Mouse (Mus musculus): ENCODE measurements around the gene Chil5. TPM values are rescaled to one million over a fixed set of nuclear protein-coding genes. Genes with fewer than 3 reads are reported as not detected.
"Not testable (repeated sequence)": the region's sequence is repeated elsewhere in the genome, so short reads cannot be mapped to it uniquely, and the experiment has no call there.

The Chil5 gene
- total RNA-seq (2014; rRNA removed), result not detected in 2 replicates
- 0.18 and 0.23 TPM in 2 replicates for polyA plus RNA-seq (2015; fragmentation: Nextera tagmentation; extraction: Ambion mirVana)

GRCm38 (mm10) chr3:106032781-106033180, at the start of gene Chil5:
TSS of gene Chil5 (minus strand) at chr3:106032814.
- DNase-seq, result no peak
- ATAC-seq, result no peak
- Histone ChIP-seq H3K9me3 (ENCODE audit: low read length) (no peaks in the 10 kb centered on the region), H3K4me1 (ENCODE audit: insufficient read depth) (no peaks in the 10 kb centered on the region), H3K4me2 (ENCODE audit: low read depth) (no peak within 1 kb of the TSS), H3K9ac (no peak within 1 kb of the TSS), H3K27me3 (ENCODE audit: insufficient read depth, low read length) (no peaks in the 10 kb centered on the region), H3K36me3 (ENCODE audit: insufficient read depth) (no peaks in the 10 kb centered on the region), H3K27ac (ENCODE audit: low read depth, low read length) (no peak within 1 kb of the TSS), H3K4me3 (ENCODE audit: low read depth, low read length) (no peak within 1 kb of the TSS)
- 74% methylated on average over 1 of the region's 1 CpGs for WGBS
- TF ChIP-seq CTCF (IDR thresholded peaks at IDR 0.05; ENCODE audit: low read depth), result no peak

GRCm38 (mm10) chr3:106074824-106075223, 42.2 kb upstream of the Chil5 start:
- Histone ChIP-seq H3K9me3 (ENCODE audit: low read length) (no peaks in the 10 kb centered on the region), H3K4me2 (ENCODE audit: low read depth) (no peak overlapping the region), H3K9ac (no peak overlapping the region), H3K27me3 (ENCODE audit: insufficient read depth, low read length) (no peaks in the 10 kb centered on the region), H3K4me3 (ENCODE audit: low read depth, low read length) (no peak overlapping the region), H3K4me1 (ENCODE audit: insufficient read depth) (no peaks in the 10 kb centered on the region), H3K27ac (ENCODE audit: low read depth, low read length) (no peak overlapping the region), H3K36me3 (ENCODE audit: insufficient read depth) (no peaks in the 10 kb centered on the region)
- no peak for TF ChIP-seq CTCF (IDR thresholded peaks at IDR 0.05; ENCODE audit: low read depth)
- WGBS, result 51% methylated on average over 1 of the region's 1 CpGs
- no peak for DNase-seq
- no peak for ATAC-seq

GRCm38 (mm10) chr3:106070994-106071393, 38.4 kb upstream of the Chil5 start:
- H3K27me3 ChIP-seq (ENCODE audit: insufficient read depth, low read length), result no peaks in the 10 kb centered on the region
- no peak overlapping the region for H3K4me3 ChIP-seq (ENCODE audit: low read depth, low read length)
- no peak overlapping the region for H3K4me2 ChIP-seq (ENCODE audit: low read depth)
- ATAC-seq (no peak), DNase-seq (no peak)
- no peak overlapping the region for H3K27ac ChIP-seq (ENCODE audit: low read depth, low read length)
- TF ChIP-seq CTCF (IDR thresholded peaks at IDR 0.05; ENCODE audit: low read depth), result no peak
- no peaks in the 10 kb centered on the region for H3K4me1 ChIP-seq (ENCODE audit: insufficient read depth)
- no peak overlapping the region for H3K9ac ChIP-seq
- 83% methylated on average over 2 of the region's 2 CpGs for WGBS
- no peaks in the 10 kb centered on the region for H3K36me3 ChIP-seq (ENCODE audit: insufficient read depth)
- no peaks in the 10 kb centered on the region for H3K9me3 ChIP-seq (ENCODE audit: low read length)

- ATAC-seq; H3K36me3 ChIP-seq (ENCODE audit: insufficient read depth); H3K9me3 ChIP-seq (ENCODE audit: low read length); H3K27ac ChIP-seq (ENCODE audit: low read depth, low read length); H3K4me2 ChIP-seq (ENCODE audit: low read depth); H3K4me1 ChIP-seq (ENCODE audit: insufficient read depth); H3K4me3 ChIP-seq (ENCODE audit: low read depth, low read length); DNase-seq; H3K27me3 ChIP-seq (ENCODE audit: insufficient read depth, low read length); H3K9ac ChIP-seq: not testable (repeated sequence)
- 42% methylated on average over 5 of the region's 5 CpGs for WGBS
Measured at GRCm38 (mm10) chr3:106067707-106068106, 35.1 kb upstream of the Chil5 start.

GRCm38 (mm10) chr3:106057966-106058365, 25.4 kb upstream of the Chil5 start:
- no peak overlapping the region for H3K27ac ChIP-seq (ENCODE audit: low read depth, low read length)
- H3K4me2 ChIP-seq (ENCODE audit: low read depth), result no peak overlapping the region
- DNase-seq (no peak), ATAC-seq (no peak)
- H3K27me3 ChIP-seq (ENCODE audit: insufficient read depth, low read length), result no peaks in the 10 kb centered on the region
- no peak overlapping the region for H3K9ac ChIP-seq
- no peaks in the 10 kb centered on the region for H3K4me1 ChIP-seq (ENCODE audit: insufficient read depth)
- TF ChIP-seq CTCF (IDR thresholded peaks at IDR 0.05; ENCODE audit: low read depth), result no peak
- WGBS, result 84% methylated on average over 3 of the region's 3 CpGs
- no peak overlapping the region for H3K4me3 ChIP-seq (ENCODE audit: low read depth, low read length)
- H3K9me3 ChIP-seq (ENCODE audit: low read length), result no peaks in the 10 kb centered on the region
- H3K36me3 ChIP-seq (ENCODE audit: insufficient read depth), result no peaks in the 10 kb centered on the region

GRCm38 (mm10) chr3:106051896-106052295, 19.3 kb upstream of the Chil5 start:
- Histone ChIP-seq H3K27ac (ENCODE audit: low read depth, low read length) (no peak overlapping the region), H3K9ac (no peak overlapping the region), H3K4me2 (ENCODE audit: low read depth) (no peak overlapping the region), H3K36me3 (ENCODE audit: insufficient read depth) (no peaks in the 10 kb centered on the region), H3K9me3 (ENCODE audit: low read length) (no peaks in the 10 kb centered on the region), H3K4me1 (ENCODE audit: insufficient read depth) (no peaks in the 10 kb centered on the region), H3K4me3 (ENCODE audit: low read depth, low read length) (no peak overlapping the region), H3K27me3 (ENCODE audit: insufficient read depth, low read length) (no peaks in the 10 kb centered on the region)
- ATAC-seq (no peak), DNase-seq (no peak)
- WGBS, result 75% methylated on average over 18 of the region's 18 CpGs
- no peak for TF ChIP-seq CTCF (IDR thresholded peaks at IDR 0.05; ENCODE audit: low read depth)

GRCm38 (mm10) chr3:106040306-106040705, 7.7 kb upstream of the Chil5 start:
- 92% methylated on average over 2 of the region's 2 CpGs for WGBS
- TF ChIP-seq CTCF (IDR thresholded peaks at IDR 0.05; ENCODE audit: low read depth), result no peak
- no peak for ATAC-seq

GRCm38 (mm10) chr3:106024135-106024534, 8.5 kb downstream of the Chil5 start:
- Histone ChIP-seq H3K36me3 (ENCODE audit: insufficient read depth) (no peaks in the 10 kb centered on the region), H3K27ac (ENCODE audit: low read depth, low read length) (no peak overlapping the region), H3K27me3 (ENCODE audit: insufficient read depth, low read length) (no peaks in the 10 kb centered on the region), H3K4me1 (ENCODE audit: insufficient read depth) (no peaks in the 10 kb centered on the region), H3K9ac (no peak overlapping the region), H3K4me2 (ENCODE audit: low read depth) (no peak overlapping the region), H3K9me3 (ENCODE audit: low read length) (no peaks in the 10 kb centered on the region), H3K4me3 (ENCODE audit: low read depth, low read length) (no peak overlapping the region)
- no peak for TF ChIP-seq CTCF (IDR thresholded peaks at IDR 0.05; ENCODE audit: low read depth)
- DNase-seq (no peak), ATAC-seq (no peak)
- WGBS, result 88% methylated on average over 2 of the region's 2 CpGs

More at GRCm38 (mm10) chr3:106040306-106040705, 7.7 kb upstream of the Chil5 start:
- H3K9ac ChIP-seq, result no peak overlapping the region
- no peaks in the 10 kb centered on the region for H3K4me1 ChIP-seq (ENCODE audit: insufficient read depth)
- DNase-seq, result no peak
- no peaks in the 10 kb centered on the region for H3K27me3 ChIP-seq (ENCODE audit: insufficient read depth, low read length)
- H3K4me3 ChIP-seq (ENCODE audit: low read depth, low read length), result no peak overlapping the region
- no peak overlapping the region for H3K4me2 ChIP-seq (ENCODE audit: low read depth)
- no peaks in the 10 kb centered on the region for H3K36me3 ChIP-seq (ENCODE audit: insufficient read depth)
- H3K27ac ChIP-seq (ENCODE audit: low read depth, low read length), result no peak overlapping the region
- no peaks in the 10 kb centered on the region for H3K9me3 ChIP-seq (ENCODE audit: low read length)

Measured in forebrain, postnatal 0 days (tissue).